Mouse (Mus musculus): Measurements from ENCODE around the gene Mfsd4b4.
"Not testable (repeated sequence)": the region's sequence is repeated elsewhere in the genome, so short reads cannot be mapped to it uniquely, and the experiment has no call there.

Mfsd4b4 gene

DNA sequence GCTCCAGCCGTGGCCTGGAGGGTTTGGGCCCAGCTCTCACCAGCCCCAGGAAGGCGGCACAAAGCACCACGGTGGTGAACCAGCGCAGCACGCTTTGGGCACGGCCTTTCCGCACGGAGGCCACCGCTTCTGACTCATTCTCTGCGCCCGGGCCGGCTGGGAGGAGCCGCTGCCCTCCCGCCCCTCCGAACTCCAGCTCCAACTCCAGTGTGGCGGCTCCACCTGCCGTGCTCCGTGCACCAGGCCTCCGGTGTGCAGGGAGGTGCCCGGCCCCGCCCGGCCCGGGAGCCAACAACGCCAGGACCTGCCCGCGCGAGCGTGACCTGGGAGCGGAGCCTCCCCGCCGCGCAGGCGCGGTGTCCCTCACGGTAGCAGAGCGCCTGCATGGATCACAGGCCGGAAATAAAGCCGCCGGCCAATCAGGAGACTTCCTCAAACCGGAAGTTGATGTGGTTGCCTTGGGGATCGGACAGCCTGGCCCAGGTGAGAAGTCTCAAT is at the start of gene Mfsd4b4:
Gene Mfsd4b4, minus strand, starts transcription at position 365 of the 498 bp plus-strand sequence.
- DNase-seq (ENCODE audit: low read depth, low spot score), result peak; percentile 98

DNA sequence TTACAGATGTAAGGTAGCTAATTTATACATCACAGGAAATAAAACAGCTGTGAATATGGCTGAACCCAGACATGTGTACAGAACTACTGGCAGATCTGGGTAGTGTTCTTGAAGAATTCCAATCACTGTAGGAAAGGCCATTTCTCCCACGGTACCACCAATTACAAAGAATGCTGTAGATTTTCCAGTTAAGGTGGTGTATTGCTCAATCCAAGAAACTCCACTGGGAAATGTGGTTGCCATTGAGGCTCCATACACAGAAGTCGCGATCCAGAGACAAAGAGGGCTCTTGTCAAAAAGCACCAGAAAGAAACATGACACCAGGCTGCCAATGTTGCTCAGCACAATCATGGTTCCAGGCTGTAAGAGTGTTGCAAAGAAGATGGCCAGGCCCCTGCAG is 48.2 kb upstream of the Mfsd4b4 start:
- not testable (repeated sequence) for DNase-seq (ENCODE audit: low read depth, low spot score)

DNA sequence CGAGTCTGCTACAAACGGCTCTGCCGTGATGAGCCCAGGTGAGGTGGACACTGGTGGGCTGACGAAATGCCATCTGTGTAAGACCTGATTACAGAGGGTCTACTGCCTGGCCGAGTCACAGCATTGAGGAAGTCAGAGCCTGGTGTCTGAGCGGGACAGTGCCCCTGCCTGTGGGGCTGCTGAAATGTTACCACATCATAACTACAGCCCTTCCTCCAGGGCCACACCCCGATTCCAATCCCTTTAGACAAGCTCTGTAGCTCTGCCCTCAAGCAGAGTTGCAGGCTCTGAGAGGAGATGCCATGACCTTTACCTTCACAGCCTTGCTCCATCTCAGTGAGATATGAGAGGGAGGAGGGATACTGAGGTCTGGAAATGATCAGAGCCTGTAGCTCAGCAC is 37.5 kb upstream of the Mfsd4b4 start:
- no peak for DNase-seq (ENCODE audit: low read depth, low spot score)

DNA sequence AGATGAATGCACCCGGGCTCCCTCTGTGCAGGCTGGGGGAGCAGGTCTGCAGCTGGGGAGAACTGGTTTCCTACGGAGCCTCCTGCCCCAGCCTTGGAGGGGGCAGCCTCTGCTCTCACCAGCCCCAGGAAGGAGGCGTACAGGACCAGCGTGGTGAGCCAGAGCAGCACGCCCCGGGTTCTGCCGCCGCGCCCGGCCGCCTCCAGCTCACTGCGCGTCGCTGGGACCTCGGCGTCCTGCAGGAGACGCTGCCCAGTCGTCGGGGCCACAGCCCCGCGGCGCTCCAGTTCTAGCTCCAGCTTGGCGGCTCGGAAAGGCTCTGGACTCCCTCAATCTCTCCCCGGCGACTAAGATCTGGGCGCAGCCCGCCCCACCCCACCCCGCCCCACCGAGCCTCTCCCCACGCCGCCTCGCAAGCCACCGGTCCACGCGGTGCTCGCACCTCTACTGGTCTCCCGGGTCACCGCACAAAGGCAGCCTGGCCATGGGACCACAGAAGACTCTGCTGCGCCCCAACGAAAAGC is 27.6 kb upstream of the Mfsd4b4 start, which contains the start of gene Mfsd4b2:
Gene Mfsd4b2, minus strand, starts transcription at position 308 of the 524 bp plus-strand sequence.
- DNase-seq (ENCODE audit: low read depth, low spot score), result peak; percentile 8

DNA sequence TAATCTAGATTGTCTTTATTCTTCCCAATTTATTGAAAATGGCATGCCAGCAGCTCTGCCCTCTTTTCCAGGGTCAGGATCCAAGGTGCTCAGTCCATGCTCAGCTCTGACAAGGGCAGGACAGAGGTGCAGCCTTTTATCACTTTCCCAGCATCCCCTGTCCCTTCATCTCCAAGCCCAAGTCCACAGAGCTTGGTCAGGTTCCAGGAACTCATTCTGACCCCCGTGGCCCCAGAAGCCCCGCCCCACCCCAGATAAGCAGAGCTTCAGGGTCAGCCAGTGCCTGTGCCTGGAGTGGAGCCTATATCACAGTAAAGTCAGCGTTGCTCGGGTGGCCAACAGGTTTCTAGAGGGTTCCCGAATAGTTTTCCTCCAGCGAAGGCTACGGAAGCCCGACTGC is 25.5 kb upstream of the Mfsd4b4 start:
- not testable (repeated sequence) for DNase-seq (ENCODE audit: low read depth, low spot score)

DNA sequence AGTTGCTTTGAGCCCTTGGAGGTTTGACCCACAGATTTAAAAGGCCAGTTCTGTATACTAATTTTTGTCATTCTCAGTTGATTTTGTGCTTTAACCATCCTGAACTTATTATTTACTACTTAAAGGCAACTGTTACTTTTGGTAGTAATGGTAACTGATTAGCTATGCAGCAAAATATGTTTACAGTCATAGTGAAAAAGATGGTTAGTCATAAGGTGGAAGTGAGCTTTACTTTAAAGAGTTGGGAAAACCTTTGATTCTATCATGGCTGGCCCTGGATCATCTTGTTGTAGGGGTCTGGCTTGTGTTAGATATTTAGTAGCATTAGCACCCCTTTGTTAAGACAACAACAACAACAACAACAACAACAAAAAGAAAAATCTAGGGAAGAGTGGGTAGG is 13.6 kb upstream of the Mfsd4b4 start:
- no peak for DNase-seq (ENCODE audit: low read depth, low spot score)

DNA sequence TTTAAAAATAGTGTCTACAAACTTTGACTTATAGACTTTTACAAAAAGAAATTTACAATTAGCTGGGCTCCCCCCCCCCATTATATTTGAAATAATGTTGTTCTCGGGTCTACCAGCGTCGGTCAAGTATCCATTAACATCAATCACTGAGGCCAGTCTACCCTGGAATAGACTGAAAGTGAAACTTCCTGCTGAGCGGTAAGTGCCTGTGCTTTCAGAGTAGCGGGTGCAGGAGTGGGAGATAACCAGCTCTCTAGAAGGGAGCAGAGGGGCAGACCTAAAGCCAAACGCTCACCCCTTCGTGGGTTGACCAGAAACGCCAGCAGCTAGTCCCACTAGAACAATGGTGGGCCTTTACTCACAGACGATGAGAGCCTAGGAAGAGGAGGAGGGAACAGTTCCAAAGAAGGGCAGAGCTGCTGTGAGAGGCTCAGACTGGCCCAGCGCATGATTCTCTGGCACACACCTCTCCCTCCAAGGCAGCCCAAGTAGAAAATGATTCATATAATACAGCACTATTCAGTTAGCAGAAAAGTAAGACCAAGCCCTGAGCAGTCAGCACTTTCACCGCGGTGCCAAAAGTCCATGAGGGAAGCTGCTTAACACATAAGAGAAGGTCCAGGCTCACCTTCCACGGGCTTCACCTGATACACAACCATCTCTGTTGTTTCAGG is 9.9 kb upstream of the Mfsd4b4 start:
- DNase-seq (ENCODE audit: low read depth, low spot score), result no peak

DNA sequence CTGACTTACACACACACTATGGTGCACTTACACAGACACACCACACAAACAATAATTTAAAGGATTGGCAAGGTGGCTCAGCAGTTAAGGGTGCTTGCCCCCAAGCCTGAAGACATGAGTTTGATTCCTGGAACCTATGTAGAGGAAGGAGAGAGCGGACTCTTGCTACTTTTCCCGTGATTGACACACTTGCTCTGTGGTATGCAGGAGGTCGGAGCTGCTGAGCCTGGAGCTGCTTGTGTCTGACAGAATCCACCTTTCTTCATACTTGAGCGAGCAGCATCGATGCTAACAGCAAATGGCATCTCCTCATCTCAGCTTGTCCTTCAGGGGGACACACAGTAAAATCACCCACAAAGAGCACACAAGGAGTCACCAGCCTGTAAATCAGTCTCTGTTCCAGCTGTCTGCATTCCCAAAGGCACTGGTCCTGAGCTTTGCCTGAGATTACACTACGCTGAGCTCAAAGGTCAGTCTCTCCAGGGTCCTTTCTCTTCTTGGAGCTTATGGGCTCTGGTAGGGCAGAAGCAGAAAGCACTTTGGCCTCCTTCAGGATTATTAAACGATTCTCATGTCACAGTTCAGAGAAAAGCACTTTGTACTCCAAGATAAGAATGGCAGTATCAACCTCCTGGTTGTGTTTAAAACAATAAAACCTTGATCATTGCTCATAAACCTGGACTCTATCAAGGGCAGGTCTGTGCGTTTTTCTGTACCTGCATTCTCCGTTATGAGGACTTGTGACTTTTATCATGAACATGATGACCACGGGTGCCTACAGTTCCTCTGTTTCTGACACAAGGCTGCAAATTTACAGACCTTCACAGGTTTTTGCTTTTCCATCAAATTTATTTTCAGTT is 8.0 kb upstream of the Mfsd4b4 start:
- DNase-seq (ENCODE audit: low read depth, low spot score), result no peak

DNA sequence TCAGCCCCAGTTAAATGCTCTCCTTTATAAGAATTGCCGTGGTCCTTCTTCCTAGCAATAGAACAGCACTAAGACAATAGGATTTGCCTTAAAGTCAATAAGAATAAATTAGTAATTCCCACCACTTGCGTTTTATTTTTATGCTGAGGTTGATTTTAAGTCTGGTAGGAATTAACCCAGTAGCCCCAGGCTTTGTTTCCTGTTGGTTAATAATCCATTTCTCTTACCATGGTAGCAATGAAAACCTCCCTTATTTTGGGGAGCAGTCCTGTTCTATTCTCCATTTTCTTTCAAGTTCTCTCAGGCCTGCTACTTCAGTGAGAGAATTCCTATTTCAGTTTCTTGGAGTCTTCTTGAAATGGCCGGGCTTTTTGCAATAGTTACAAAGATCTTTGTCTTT is 5.2 kb upstream of the Mfsd4b4 start:
- DNase-seq (ENCODE audit: low read depth, low spot score), result no peak

DNA sequence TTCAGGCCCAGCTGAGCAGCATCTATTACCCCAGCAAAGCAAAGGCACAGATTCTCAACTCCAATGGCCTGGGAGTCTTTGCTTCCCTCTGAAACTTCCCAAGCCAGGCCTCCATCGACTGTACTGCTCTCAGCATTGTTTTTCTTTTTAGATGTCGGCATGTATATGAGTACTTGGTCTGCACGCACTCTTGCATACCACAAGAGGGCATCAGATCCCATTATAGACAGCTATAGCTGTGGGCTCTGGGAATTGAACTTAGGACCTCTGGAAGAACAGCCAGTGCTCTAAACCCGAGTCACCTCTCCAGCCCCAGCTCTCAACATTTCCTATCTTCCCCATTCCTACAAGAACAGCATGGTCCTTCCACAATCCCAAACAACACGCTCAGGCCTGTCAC is 2.5 kb downstream of the Mfsd4b4 start:
- DNase-seq (ENCODE audit: low read depth, low spot score), result no peak

DNA sequence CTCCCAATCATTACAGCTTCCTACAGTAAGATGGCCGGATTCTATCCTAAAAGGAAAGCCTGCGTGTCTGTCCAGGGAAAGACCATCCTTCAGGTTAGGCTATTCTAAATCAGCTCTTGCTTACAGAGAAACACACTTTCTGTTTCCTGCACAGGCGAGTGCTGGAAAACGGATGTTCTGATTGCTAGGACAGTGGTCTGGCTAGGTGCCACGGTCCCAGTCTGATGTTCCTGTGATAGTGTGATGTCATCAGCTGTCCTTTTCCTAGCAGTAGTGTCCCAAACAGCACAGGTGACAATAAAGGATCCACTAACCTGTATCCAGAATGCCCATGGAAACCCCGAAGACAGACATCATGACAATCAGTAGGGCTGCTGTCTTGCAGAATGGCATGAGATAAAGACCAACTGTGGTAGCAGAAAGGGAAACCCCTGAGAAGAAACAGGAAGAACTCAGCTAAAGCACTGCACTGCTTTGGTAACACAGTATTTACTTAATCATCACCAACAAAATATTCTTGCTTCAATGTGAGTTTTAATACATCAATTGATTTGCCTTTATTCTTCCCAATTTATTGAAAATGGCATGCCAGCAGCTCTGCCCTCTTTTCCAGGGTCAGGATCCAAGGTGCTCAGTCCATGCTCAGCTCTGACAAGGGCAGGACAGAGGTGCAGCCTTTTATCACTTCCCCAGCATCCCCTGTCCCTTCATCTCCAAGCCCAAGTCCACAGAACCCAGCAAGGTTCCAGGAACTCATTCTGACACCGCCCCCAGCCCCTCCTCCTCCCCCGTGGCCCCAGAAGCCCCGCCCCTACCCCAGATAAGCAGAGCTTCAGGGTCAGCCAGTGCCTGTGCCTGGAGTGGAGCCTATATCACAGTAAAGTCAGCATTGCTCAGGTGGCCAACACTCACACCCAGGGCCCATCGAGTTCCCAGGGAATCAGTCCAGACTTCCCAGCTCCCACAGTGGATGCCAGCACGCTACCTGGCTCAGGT is 5.0 kb downstream of the Mfsd4b4 start:
- no peak for DNase-seq (ENCODE audit: low read depth, low spot score)

DNA sequence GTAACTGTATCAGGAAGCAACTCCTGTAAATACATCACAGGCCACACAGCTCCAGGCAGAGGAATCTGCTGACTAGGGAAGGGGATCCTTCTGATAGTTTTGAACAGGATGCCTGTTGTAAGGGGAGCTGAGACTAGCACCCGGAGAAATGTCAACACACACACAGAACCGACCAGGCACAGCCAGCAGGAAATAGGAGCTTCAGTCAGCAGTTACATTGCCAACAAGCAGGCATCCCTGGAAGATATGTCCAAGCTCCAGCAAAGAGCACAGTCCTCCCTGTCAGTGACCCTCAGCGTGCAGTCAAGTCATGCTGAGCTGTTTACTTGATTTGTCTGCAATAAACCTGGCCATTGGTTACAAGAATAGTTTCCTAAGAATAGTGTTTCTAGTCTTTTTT is 10.4 kb downstream of the Mfsd4b4 start:
- DNase-seq (ENCODE audit: low read depth, low spot score), result no peak

DNA sequence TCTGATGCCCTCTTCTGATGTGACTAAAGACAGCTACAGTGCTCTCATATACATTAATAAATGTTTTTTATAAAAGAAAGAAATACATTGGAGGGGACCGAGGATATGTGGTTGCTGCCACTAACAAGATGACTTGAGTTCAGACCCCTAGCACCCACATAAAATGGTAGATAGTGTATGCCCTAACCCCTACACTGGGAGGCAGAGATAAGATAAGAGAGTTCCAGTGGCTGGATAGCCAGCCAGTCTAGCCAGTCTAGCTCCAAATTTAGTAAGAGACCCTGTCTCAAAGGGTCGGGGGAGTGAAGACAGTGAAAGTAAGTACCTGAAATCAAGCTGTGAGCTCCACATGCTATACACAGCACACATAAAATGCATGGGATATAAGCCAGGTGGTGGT is 33.5 kb downstream of the Mfsd4b4 start:
- DNase-seq (ENCODE audit: low read depth, low spot score), result no peak

DNA sequence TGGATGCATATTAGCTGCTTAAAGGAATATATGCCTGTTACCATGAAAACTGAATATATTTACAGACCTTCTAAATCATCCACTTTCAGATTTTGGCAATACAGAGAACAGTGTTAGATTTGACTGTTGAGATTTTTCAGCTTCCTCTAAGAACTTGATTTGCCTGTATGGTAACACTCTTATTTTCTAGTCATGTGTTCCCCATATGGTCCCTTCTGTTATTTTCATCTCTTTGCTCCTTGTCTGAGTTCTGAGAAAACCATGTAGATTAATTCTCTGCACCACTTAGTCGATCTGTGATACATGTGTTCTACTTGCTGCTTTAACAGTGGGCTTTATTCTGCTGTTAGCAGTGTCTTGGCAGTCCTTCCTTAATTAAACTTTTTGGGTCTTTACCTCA is 56.4 kb downstream of the Mfsd4b4 start:
- no peak for DNase-seq (ENCODE audit: low read depth, low spot score)

All from brain, adult 2 months (tissue).